Mouse (Mus musculus) bone marrow, adult 2 months (tissue): Measurements from ENCODE around the gene Capn15.
A peak's percentile ranks its signal among the peaks of the same experiment; 100 is the strongest.

Source experiments
- CTCF ChIP-seq: fragments of 200-500 bp; IDR thresholded peaks from 2 replicates; pipeline ENCODE4 v1.5.1; 2011; ENCODE audit warnings: low read length, control low read depth; ENCODE audit not compliant: control insufficient read depth, insufficient read depth
- POLR2A ChIP-seq: fragments of 200-500 bp; IDR thresholded peaks from 2 replicates; pipeline ENCODE4 v1.6.1; 2011; ENCODE audit warnings: low read depth, mild to moderate bottlenecking, control low read depth, low read length, borderline replicate concordance; ENCODE audit not compliant: control insufficient read depth

- TF ChIP-seq CTCF (no peak), POLR2A (peak; percentile 58; the same call in 1 of the 2 replicates)
Measured at GRCm38 (mm10) chr17:25941511-25942241, 43.9 kb downstream of the Capn15 start.
